Mouse (Mus musculus): Measurements from ENCODE around the gene Tuba1a. TPM values are rescaled to one million over a fixed set of nuclear protein-coding genes. Genes with fewer than 3 reads are reported as not detected.

Tuba1a gene
- polyA plus RNA-seq, 1 experiment from 2014 or later = 1,001 TPM

Other genes with a start within 250 kb of the Tuba1a start
- gene Ccdc65, start 245.5 kb downstream of the Tuba1a start, polyA plus RNA-seq (2015; fragmentation: Nextera tagmentation; extraction: Ambion mirVana) = 1.5 and 1.7 TPM in 2 replicates
- 130 TPM in 2 replicates for gene Fkbp11, start 225.5 kb downstream of the Tuba1a start, polyA plus RNA-seq (2015; fragmentation: Nextera tagmentation; extraction: Ambion mirVana)
- 38.0 and 38.9 TPM in 2 replicates for gene Arf3, start 190.5 kb downstream of the Tuba1a start, polyA plus RNA-seq (2015; fragmentation: Nextera tagmentation; extraction: Ambion mirVana)
- gene Wnt10b, start 175.6 kb downstream of the Tuba1a start, polyA plus RNA-seq (2015; fragmentation: Nextera tagmentation; extraction: Ambion mirVana) = 0.14 TPM in 1 of 2 replicates, not detected in the other
- not detected in 2 replicates for gene Wnt1, start 163.8 kb downstream of the Tuba1a start, polyA plus RNA-seq (2015; fragmentation: Nextera tagmentation; extraction: Ambion mirVana)
- not detected in 2 replicates for gene Ddn, start 144.2 kb downstream of the Tuba1a start, polyA plus RNA-seq (2015; fragmentation: Nextera tagmentation; extraction: Ambion mirVana)
- gene Prkag1, start 122.2 kb downstream of the Tuba1a start, polyA plus RNA-seq (2015; fragmentation: Nextera tagmentation; extraction: Ambion mirVana) = 85.4 and 86.4 TPM in 2 replicates
- 10.1 and 11.4 TPM in 2 replicates for gene Kmt2d, start 82.5 kb downstream of the Tuba1a start, polyA plus RNA-seq (2015; fragmentation: Nextera tagmentation; extraction: Ambion mirVana)
- gene Rhebl1, start 59.2 kb downstream of the Tuba1a start, polyA plus RNA-seq (2015; fragmentation: Nextera tagmentation; extraction: Ambion mirVana) = 8.2 and 9.8 TPM in 2 replicates
- gene Dhh, start 55.2 kb downstream of the Tuba1a start, polyA plus RNA-seq (2015; fragmentation: Nextera tagmentation; extraction: Ambion mirVana) = 0.84 and 1.1 TPM in 2 replicates
- 14.8 and 18.3 TPM in 2 replicates for gene Lmbr1l, start 35.5 kb downstream of the Tuba1a start, polyA plus RNA-seq (2015; fragmentation: Nextera tagmentation; extraction: Ambion mirVana)
- gene Tuba1b, start 19.1 kb downstream of the Tuba1a start, polyA plus RNA-seq (2015; fragmentation: Nextera tagmentation; extraction: Ambion mirVana) = 1,202 and 1,296 TPM in 2 replicates
- gene Gm49450, start 152 bp downstream of the Tuba1a start, polyA plus RNA-seq (2015; fragmentation: Nextera tagmentation; extraction: Ambion mirVana) = not detected in 2 replicates
- gene Tuba1c, start 76.2 kb upstream of the Tuba1a start, polyA plus RNA-seq (2015; fragmentation: Nextera tagmentation; extraction: Ambion mirVana) = 196 and 209 TPM in 2 replicates
- gene Prph, start 101.5 kb upstream of the Tuba1a start, polyA plus RNA-seq (2015; fragmentation: Nextera tagmentation; extraction: Ambion mirVana) = 24.4 and 25.4 TPM in 2 replicates
- gene Troap, start 120.9 kb upstream of the Tuba1a start, polyA plus RNA-seq (2015; fragmentation: Nextera tagmentation; extraction: Ambion mirVana) = 25.6 and 26.4 TPM in 2 replicates
- not detected in 2 replicates for gene C1ql4, start 134.1 kb upstream of the Tuba1a start, polyA plus RNA-seq (2015; fragmentation: Nextera tagmentation; extraction: Ambion mirVana)
- 14.1 TPM in 2 replicates for gene Dnajc22, start 139.5 kb upstream of the Tuba1a start, polyA plus RNA-seq (2015; fragmentation: Nextera tagmentation; extraction: Ambion mirVana)
- 18.3 and 20.2 TPM in 2 replicates for gene Spats2, start 172.2 kb upstream of the Tuba1a start, polyA plus RNA-seq (2015; fragmentation: Nextera tagmentation; extraction: Ambion mirVana)

All from stomach, embryonic 16.5 days (tissue).